Mouse (Mus musculus): ENCODE data around the gene Gucd1. TPM values are rescaled to one million over a fixed set of nuclear protein-coding genes. Genes with fewer than 3 reads are reported as not detected.
"Not testable (repeated sequence)": the region's sequence is repeated elsewhere in the genome, so short reads cannot be mapped to it uniquely, and the experiment has no call there.

Gucd1 gene
- total RNA-seq (2021), result 28.8 and 32.0 TPM in 2 replicates
- long read RNA-seq, transcript Gucd1-201 (6 exons, 3,500 nt), result major isoform, 197 of 254 reads
- long read RNA-seq, partial matches to known transcripts, result 21 of 254 reads
- long read RNA-seq, other reads (novel, unspliced or antisense), result 32 of 254 reads

DNA sequence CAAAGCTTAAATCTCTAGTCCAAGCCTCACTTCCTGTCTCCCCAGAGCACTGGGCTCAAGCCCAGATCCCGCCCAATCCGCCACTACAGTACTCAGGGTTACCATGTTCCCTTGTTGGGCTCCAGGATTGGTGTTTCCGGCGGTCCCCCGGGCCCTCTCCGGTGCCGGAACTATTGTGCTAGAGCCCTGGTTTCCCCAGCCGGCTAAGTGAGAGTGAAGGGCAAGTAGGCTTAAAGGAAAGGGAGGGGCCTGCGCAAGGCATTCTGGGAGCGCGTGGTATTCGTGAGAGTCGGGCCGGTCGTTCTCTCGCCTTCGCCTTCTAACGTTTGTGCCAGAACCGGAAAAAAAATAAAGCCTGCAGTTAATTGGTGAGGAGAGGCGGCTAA lies at the start of gene Gucd1:
Gene Gucd1 (minus strand): TSS at position 215 of the 386 bp plus-strand sequence.
- peak; percentile 95 for DNase-seq

DNA sequence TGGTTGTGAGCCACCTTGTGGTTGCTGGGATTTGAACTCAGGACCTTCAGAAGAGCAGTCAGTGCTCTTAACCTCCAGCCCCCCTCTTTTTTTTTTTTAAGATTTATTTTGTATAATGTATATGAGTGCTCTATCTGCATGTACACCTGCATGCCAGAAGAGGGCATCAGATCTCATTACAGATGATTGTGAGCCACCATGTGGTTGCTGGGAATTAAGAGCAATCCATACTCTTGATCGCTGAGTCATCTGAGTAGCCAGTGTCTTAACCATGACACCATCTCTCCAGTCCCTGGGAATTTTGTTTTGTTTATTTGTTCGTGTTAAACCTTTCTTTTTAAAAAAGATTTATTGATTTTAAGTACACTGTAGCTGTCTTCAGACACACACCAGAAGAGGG lies 49.0 kb upstream of the Gucd1 start:
- not testable (repeated sequence) for DNase-seq

DNA sequence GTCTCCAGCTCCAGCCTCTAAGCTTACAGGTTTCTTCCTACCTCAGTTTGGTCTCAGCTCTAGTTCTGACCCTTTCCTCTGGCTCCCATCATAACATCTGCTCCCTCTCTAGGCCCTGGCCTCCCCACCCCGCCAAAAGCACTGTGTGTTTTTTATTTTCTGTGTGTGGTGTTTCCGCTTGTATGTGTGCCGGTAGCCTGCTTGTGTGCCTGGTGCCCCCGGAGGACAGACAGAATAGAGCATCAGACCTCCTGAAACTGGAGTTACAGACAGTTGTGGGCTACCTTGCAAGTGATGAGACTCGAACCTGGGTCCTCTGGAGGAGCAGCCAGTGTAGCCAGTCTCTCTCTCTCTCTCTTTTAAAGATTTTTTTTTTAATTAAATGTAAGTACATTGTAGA lies 48.5 kb upstream of the Gucd1 start:
- DNase-seq, result no peak

DNA sequence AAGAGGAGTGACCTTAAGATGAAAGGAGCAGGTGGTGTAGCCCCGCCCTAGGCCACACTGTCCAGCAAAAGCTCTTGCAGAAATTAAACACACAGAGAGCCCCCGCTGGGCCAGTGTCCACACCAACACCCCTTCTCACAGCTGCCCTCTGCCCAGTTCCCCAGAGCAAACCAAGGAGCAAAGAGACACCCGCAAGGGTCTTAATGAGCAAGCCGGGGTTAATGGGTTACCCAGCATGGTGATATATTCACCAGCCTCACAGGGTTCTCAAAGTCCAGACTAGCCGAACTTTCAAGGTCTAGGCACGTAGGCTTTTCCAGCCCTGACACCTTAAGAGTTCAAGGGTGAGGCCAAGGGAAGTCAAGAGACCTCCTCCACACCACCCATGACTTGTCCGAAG lies 48.1 kb upstream of the Gucd1 start:
- no peak for DNase-seq

DNA sequence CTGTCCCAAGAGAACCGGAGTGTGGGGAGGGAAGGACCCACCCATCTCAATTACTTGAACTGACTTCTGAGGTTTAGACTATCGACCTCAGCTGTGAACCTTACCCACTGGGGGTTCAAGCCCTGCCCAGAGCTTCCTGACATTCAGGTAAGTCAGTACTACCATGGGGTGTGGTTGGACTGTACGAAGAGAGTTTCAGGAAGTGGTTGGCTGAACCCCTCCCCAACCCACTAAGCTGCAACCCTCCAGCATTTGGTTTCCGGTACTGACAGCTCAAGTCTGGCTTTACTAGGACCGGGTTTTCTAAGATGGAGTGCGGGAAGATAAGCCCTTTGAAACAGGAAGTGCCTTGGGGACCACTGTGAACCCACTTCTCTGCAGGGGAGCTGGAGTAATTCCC lies 47.7 kb upstream of the Gucd1 start:
- no peak for DNase-seq

DNA sequence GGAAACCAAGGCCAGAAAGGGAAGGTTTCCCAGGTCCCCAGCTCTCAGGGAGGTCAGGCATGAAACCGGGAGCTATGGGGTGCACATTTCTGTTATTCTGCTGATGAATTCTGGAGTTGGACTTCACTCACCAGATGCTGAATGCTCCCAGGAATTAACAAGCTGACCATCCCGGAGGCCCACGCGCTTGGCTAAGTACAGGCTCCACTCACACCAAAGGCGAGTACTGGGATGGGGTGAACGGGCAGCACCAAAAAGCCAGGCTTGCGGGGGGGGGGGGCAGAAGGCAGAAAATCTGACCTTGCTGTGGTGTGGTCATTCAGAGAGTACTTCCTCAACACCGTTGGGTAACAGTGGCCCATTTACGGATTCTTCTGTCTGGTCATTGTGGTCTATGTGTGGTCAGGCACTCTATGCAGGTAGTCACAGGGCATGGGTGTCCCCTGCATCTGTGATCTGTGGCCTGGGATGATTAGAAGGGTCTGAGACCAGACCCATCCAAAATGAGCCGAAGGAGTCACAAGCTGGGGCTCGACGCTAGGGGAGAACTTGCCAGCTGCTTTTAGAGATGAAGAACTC lies 47.0 kb upstream of the Gucd1 start:
- no peak for DNase-seq

DNA sequence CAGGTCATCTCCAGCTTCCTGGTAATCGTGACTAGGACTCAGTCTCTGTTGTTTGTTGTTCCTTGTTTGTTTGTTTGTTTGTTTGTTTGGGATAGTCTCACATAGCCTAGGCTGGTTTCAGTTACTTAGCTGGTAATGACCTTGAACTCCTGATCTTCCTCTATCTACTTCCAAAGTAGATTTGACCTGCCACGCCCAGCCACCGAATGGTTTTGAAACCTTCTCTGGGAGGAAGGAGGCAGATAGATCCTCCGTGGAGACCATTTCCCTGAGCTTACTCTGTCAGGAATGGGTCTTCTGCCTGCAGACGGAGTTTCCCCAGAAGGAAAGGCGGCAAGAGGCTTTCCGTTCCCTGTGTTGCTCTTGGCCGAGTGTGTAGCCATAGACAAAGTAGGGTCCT lies 44.8 kb upstream of the Gucd1 start:
- no peak for DNase-seq

DNA sequence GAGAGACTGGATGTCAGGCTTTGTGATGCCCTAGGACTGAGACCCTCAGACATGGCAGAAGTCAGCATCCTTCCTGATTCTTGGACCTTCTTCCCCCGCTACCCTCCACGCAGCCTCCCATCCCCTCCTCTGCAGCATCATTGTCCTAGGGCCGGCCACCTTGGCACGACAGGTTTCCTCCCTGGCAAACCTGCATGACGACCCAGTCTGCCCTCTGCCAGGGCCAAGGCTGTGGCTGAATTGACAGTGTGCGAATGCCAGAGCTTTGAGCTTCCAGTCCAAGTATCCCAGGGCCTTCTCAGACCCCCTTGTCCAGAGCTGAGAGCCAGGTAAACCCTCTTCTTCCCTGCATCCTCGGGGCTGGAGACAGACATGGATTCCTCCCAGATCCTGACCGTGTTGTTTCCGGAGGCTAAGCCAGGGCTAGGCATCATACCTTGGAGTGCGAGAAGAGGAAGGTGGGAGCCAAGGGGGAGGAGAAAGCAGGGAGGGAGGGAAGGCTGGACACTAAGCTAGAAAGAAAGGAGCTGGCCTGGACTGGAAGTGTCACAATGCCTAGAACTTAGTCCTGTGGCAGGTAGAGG lies 43.4 kb upstream of the Gucd1 start, which contains the start of gene Ggt1:
Gene Ggt1 (plus strand): TSS at position 534 of the 584 bp plus-strand sequence.
- no peak for DNase-seq

DNA sequence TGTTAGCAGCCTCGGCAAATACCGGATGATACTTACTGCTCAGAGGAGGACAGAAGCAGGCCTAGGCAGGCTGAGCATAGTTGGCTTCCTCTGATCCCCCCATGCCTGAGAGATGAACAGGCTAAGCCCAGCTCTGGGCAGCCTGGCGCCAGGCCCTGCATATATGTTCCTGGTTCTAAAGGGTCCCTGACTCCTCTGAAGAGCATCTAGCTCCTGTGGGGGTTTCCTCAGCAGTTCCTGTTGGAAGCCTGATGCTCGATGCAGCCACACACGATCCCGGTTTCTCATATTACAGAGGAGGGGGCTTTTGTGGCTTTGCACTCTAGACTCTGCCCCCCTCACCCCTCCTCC lies 42.8 kb upstream of the Gucd1 start:
- no peak for DNase-seq

DNA sequence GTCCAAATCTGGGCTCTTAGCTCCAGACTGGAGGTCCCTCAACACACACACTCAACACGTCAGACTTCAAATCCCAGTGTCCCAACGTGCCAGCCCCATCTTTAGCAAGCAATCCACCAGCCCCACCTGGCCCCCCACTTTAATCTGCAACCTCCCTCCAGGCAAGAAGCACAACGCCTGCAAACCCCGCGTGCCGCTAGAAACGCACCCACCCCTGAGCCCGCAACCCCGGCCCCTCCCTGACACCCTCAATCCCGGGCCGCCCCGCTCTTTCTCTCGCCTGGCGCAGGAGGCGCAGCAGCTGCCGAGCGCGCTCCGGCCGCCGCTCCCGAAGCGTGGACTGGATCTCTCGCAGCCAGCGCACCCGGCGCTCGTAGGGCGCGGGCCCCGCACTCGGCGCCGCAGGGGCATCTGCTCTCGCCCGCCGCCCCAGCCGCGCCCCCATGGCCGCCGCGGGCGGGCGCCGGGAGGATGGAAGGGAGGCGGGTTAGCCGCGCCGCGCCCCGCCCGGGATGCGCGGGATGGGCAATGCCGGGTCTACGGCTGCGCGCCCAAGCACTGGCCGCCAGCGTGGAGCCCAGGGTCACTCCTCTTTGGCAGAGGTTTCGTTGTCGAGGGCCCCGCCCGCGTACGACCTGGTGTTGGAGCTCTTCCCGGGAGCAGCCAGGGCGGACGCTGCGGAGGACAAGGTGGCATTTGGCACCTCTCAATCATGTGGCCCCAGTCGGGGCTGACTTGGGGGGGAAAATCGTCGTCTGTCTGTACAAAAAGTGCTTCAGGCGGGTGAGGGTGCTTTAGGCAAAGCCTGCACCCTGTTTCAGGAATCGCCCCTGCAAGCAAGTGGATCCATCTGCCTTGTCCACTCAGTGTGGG lies 42.1 kb upstream of the Gucd1 start, which contains the start of gene Lrrc75b:
Gene Lrrc75b (minus strand): TSS at position 655 of the 873 bp plus-strand sequence.
- peak; percentile 67 for DNase-seq

DNA sequence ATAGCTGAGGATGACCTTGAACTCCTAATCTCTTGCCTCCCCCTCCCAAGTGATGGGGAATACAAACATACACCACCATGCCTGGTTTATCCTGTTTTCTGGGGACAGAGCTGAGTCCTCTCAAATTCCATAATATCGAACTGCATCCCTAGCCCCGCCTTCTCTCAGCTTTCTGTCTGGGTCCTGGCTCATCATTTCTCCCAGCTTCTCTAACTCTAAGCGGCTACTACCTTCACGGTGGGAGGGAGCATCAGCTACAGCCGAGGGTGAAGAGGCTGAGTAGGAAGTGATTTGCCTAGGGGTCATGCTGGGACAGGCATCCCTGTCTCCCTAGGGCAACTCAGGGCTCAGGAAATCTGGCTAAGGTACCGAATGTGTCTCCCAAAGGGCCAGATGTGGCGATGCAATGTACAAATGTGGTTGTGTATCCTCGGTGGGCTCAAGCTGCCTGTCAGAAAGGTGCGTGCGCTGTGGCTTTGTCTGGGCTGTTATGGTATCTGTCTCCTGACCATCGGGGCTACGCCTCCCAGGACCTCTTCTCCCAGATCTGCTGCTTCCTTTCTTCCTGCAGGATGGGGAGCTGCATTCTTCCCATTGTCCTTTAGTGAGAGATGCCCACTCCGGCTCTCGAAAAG lies 41.4 kb upstream of the Gucd1 start:
- DNase-seq, result no peak

DNA sequence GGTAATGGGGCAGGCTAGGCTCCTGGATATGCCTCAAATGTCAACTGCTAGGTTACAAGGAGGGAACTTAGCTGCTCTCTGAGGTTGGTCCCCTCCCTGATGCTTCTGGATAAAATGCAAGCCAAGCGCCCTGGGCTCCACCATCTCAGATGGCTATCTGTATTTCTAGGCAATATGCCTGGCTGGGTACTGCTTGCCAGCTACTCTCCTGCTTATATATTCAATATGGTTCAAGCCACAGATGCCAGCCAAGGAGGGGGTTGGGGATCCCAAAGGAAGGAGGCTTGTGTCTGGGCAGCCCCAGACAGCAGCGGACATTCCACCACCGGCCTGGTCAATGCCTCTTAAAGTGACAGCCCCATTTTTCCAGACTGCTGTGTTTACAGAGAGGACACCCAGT lies 40.7 kb upstream of the Gucd1 start:
- DNase-seq, result no peak

DNA sequence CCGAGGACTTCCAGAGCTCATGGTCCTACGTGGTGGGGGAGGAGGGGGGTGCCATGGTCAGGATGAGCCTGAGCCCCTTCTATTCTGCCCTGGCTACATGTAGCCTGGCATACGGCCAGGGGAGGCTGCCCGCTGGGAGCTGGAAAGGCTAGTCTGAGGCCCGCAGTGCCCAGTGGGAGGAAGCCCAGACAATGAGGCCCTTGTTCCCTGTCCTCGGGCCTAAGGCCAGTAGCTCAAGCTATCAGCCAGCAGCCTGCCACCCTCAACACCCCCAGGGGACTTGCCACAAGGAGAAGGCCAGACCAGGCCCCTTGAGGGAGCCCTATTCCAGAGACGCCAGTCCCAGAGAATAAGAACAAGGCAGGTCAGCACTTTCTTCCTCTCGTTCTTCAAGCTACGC lies 38.3 kb upstream of the Gucd1 start:
- DNase-seq, result peak; percentile 26

DNA sequence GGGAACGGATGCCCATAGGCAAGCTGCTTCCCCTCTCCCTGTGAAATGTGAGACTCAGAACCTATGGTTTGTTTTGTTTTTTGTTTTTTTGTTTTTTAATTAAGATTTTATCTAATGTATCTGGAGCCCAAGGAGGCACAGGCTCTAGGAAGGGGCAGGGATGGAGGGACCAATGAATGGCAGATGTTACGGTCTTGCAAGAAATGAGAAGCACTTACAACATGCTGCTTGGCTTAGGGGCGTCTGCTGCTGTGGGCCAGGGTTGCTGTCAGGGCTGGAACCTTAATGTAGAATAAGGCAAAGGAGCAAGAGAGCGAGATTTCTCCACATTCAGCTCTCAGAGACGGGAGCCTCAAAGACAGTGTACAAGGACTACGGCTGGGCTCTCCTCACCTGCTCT lies 37.8 kb upstream of the Gucd1 start:
- no peak for DNase-seq

DNA sequence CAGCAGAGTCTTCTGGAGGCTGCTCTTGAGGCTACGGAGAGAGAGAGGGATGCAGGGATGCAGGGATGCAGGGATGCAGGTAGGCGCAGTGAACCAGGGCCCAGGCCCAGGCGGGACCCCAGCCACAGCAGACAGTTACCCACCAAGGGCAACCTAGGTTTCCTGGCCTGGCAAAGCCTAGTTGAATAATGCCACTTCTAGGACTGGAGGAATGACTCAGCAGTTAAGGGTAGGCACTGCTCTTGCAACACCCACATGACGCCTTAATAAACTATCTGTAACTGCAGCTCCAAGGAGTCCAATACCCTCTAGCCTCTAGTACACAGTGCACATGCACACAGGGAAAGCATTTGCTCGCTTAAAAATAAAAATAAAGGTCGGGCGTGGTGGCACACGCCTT lies 36.3 kb upstream of the Gucd1 start:
- no peak for DNase-seq

DNA sequence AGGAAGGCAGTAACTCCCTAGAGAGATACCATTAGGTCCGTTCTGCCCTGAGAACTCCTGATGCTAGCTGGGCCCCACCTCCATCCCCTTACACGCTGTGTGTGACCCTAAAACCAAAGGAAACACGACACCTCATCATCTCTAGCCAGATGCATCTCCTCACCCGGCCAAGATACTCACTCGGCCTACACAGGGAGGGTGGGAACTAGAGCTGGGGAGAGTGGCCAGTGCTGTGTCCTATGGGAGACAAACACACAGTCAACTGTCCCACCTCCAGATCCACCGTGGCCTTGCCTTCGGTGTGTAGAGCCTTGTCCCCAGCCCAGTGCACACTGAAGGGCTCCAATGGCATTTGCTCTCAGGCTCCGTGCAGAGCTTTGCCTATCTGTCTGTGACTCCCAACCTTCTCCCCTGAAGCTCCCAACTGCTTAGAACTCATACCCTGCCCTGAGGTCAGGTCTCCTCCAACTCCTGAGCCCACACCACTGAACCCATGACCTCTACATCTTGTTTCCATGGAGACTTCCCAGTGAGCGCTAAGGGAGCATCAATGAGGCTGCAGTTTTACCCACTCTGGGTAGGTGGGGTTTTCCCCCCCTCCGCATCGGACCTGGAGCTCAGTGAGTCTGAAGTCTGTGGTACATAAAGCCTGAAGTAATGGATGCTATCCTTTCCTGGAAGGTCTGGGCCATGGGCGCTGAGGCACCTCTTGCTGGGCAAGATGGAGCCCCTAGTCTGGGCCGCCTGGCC lies 35.1 kb upstream of the Gucd1 start:
- no peak for DNase-seq

DNA sequence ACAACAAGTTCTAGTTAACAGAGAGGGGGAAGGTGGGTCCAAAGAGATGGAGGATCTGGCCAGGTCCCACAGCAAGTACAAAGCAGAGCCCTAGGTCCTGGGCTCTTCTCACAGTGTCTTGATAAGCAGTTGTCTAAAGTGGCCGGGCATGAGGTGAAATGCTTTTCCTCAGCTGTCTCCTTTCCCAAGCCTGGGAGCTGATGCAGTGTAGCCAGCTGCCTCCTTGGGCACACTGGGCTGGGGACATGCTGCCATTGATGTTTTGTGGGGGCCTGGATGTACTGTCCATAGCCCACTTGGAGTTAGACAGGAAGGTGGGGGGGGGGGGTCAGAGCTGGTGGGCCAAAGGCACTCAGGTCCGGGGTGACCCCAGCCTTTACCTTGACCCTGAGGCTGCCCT lies 34.3 kb upstream of the Gucd1 start:
- DNase-seq, result no peak

DNA sequence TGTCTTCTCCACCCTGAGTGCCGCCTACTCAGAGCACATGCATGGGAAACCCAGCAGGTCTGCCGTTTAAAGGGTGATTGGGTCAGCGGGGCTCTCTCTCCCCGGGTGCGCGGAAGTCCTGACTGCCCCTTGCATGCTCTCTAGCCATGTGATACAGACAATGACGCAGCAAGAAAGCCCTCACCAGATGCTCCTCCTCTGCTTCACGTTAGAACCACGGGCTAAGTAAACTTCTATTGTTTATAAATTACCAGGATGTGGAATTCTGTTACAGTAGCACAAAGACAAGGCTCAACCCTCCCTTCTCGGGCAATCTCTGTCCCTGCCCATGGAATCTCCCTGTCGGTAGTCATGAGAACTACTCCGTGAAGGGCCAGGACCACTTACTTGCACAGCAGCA lies 33.4 kb upstream of the Gucd1 start:
- DNase-seq, result no peak

DNA sequence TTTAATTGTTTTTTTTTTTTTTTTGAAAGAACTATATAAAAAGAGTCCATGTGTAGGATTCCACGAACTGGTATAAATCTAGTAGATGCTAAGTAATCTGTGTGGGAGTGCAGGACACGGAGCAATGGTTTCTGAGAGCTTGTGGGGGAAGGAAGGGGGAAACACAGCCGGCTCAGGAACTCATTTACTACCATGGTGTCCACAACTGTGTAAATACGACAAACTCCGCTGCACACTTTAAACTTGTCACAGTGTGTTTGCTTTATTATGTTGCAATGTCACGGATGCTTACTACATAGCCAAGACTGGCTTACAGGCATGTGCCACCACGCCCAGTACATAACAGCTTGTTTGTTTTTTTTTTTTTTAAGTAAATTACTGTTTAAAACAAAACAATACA lies 32.1 kb upstream of the Gucd1 start:
- no peak for DNase-seq

DNA sequence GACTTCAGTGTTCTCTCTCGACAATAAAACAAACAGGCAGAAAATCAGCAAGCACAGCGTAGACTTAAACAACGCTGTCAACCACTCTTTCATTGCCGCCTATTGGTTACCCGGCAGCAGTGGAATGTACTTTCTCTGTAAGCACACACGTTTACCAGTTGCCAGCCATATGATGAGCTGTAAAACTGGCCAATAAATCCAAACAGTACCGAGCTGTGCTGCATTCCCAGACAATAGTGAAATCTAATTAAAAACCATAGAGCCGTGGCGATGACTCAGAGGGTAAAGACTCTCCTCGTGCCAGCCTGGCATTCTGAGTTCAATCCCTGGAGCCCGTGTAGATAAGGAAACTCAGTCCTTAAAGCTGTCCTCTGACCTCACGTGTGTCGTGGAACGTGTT lies 30.7 kb upstream of the Gucd1 start:
- DNase-seq, result no peak

DNA sequence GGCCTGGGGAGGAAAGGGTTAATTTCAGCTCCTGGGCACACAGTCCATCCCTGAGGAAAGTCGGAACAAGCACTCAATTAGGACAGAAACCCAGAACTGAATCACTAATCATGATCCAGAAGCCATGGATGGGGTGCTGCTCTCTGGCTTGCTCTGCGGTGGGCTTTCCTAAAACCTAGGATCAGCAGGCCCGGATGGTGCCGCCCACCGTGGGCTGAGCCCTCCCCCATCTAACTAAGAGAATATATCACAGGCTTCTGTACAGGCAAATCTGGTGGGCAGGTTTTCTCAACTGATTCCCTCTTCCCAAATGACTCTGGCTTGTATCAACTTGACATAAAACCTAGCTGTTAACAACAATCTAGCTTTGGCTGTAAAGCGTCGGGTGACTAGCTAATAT lies 30.1 kb upstream of the Gucd1 start:
- DNase-seq, result no peak

DNA sequence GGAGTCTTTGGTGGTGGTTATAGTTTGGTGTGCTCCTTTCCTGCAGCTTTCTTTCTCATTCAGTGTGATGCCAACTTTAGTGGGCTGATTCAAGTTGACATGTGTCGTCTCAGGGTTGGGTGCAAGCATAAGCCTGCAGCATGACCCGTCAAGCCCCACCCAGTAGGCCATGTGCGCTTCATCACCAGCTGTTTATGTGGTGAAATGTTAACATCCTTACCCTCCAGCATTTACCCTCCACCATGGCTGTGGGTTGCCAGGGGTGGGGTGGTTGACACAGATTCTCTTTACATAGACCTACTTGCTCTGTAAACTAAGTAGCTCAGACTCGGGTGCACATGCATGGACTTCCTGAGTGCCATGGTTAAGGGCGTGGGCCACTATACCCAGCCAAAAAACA lies 18.4 kb upstream of the Gucd1 start:
- no peak for DNase-seq
